Mouse (Mus musculus): ENCODE data around the gene Atp10a.

The Atp10a gene

DNA sequence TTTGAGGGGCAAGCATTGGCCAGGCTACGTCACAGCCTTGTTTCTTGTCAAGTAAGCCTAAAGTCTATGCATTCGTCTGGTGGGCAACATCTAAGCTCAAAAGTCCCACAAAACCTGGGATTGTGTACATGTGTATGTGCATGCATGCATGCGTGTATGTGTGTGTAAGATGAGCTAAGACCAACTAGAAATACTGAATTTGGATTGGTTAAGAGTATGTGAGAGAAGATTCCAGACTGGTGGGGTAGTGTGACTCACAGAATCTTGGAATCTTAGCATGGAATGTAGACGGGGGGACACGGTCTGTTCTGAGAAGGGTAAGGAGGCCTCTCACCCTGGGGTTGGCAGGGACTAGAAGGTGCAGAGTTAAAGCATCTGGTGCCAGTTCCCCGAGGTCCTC lies at the start of gene Atp10a:
Gene Atp10a (plus strand): TSS at position 301 of the 400 bp plus-strand sequence.
- no peak for DNase-seq (ENCODE audit: low read depth)

- no peak for DNase-seq (ENCODE audit: low read depth)
Observed at GRCm38 (mm10) chr7:58618048-58618447, 37.9 kb upstream of the Atp10a start.

DNA sequence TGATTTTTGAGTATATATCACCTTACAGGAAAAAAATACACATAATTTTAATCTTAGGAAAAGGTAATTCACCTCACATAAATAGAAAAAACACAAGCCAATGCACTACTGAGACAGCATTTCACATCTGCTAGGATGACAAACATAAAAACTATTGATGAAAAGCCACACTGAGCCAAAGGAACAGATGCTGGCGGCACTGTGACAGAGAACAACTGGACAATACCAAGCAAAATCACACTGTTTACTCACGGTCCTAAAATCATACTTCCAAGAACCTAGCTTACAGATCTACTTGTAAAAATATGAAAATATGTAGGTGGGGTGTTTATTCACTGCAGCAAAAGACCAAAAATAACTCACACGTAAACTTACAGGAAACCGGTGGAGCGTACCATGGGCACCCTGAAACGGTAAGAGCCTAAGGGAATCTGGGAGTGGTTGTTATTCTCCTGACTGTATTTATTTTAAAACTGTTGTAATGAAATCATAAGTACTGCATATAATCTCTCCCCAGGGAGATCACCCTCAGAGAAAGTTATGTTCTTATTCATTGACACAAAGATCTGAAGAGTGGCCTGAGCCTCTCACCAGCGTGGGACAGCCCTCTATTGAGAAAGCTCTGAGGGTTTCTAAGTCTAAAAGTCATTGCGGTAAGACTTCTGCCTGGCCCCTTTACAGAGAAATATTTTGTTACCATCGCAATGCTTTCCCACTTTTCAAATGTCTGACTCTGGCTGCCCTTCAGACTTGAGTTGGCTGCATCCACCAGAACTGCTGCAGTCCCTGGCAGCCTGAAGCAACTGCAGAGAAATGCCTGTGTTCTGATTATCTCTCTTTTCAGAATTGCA lies 29.4 kb upstream of the Atp10a start:
- peak; percentile 94 for DNase-seq (ENCODE audit: low read depth)

DNA sequence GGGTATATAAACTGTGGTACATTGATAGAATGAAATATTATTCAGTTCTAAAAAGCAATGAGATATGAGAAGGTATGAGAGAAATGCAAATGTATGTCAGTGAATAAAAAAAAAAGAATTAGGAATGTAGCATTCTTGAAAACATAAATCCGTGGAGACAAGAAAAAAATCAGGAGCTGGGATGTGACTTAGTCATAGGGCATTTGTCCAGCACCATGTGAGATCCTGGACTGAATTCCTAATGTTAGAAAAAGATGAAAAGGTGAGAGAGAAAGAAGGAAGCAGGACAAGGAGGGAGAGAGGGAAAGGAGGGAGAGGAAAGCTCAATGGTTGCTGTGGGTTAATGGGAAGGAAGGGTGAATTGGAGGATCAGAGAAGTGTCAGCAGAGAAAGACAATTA lies 28.6 kb upstream of the Atp10a start:
- peak; percentile 21 for DNase-seq (ENCODE audit: low read depth)

DNA sequence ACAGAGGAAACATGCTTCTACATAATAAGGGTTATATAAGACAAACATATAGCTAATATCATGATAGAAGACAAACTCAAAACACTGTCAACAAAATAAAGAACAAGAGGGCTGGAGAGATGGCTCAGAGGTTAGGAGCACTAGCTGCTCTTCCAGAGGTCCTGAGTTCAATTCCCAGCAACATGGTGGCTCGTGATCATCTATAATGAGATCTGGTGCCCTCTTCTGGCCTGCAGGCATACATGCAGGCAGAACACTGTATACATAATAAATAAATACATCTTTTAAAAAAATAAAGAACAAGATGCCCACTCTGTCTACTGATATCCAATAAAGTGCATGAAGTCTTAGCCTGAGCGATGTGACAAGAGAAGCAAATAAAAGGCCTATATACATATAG lies 26.7 kb upstream of the Atp10a start:
- DNase-seq (ENCODE audit: low read depth): no peak

GRCm38 (mm10) chr7:58633683-58634082 lies 22.3 kb upstream of the Atp10a start:
- DNase-seq (ENCODE audit: low read depth): no peak

DNA sequence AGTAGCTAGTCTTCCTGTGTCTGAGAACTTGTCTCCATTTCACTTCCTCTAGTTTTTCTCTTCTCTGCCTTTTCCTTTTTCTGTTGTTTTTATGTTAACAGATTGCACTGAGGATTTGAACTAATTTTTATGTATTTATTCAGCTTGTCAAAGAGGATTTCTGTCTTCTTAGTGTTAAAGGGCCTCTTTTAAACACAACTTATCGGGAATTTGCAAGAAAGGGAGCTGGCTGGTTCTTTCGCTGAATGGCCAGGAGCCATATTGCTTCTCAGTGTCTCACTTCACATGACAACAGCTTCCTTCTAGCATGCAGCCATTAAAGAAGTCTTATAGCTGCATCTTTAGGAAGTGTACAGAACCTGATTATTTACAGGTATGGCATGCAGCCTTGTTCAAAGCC lies 16.3 kb upstream of the Atp10a start:
- DNase-seq (ENCODE audit: low read depth): no peak

- no peak for DNase-seq (ENCODE audit: low read depth)
Observed at GRCm38 (mm10) chr7:58640456-58640855, 15.5 kb upstream of the Atp10a start.

- DNase-seq (ENCODE audit: low read depth): no peak
Observed at GRCm38 (mm10) chr7:58641916-58642315, 14.1 kb upstream of the Atp10a start.

DNA sequence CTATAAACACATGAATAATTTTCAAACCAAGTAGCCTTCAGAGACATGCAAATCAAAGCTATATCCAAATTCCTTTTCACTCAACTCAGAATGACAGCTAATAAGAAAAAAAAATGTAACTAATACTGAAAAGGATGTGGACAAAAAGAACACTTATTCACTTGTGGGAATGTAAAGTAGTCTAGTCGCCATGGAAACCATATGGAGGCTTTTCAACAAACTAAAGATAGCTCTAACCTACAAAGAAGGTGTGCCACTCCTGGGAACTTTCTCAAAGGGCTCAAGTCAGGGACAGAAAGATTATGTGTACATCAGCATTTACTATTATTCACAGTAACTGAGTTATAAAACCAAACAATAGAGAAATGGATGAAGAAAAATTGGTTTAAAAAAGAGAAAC lies 8.6 kb upstream of the Atp10a start:
- no peak for DNase-seq (ENCODE audit: low read depth)

GRCm38 (mm10) chr7:58657913-58658789 lies 2.2 kb downstream of the Atp10a start:
- DNase-seq (ENCODE audit: low read depth): peak; percentile 6

- no peak for DNase-seq (ENCODE audit: low read depth)
Observed at GRCm38 (mm10) chr7:58658790-58659405, 2.9 kb downstream of the Atp10a start.

GRCm38 (mm10) chr7:58660046-58660445 lies 4.1 kb downstream of the Atp10a start:
- DNase-seq (ENCODE audit: low read depth): no peak

DNA sequence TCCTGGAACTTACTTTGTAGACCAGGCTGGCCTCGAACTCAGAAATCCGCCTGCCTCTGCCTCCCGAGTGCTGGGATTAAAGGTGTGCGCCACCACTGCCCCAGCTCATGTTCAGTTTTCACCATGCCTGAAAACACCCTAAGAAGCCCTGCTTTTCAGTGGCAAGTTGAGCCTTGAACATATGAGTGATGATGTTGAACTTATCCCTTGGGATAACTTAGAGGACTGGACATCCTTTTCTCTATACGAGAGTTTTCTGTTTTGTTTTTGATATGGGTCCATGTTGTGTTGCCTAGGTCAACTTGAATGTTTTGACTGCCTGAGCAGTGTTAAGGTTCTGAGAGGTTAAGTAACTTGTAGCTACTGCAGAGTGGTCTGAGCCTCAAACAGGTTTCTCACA lies 4.7 kb downstream of the Atp10a start:
- DNase-seq (ENCODE audit: low read depth): no peak

- DNase-seq (ENCODE audit: low read depth): peak; percentile 64
Observed at GRCm38 (mm10) chr7:58661076-58661475, 5.1 kb downstream of the Atp10a start.

DNA sequence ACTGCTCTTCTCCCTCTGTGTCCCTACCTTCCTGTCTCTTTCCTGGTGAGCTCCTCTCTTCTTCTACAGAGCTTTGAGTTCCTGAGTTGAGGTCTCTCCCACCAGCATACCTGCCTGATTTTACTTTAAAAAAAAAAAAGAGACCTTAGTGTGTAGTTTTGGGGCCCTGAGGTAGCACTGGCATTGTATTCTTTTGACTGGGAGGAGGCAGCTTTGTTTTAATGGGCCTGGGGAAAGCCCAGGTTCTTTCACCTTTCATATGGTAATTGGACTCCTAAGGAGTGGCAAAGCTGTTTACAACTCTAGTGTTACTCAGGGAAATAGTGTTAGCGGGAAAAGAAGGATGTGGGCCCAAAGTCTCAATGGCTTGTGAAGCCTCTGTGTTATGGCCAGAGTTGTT lies 12.7 kb downstream of the Atp10a start:
- DNase-seq (ENCODE audit: low read depth): no peak

DNA sequence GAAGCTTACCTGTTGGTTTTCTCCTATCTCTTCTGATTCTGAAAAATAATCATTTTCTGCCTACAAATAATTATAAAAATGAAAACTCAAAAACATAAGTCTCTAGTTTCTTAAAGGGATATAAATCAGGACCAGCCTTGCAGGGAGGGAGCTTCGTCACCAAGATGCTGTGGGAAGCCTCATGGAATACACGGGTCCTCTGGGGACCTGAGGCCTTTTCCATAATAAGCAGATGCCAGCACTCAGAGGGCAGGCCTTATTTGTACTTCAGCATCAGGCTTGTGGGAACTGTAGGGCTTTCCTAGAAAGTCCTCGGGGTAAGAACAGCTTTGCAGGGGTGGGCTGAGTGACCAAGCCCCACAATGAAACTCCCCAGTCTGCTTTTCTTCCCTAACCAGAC lies 20.1 kb downstream of the Atp10a start:
- DNase-seq (ENCODE audit: low read depth): peak; percentile 17

- DNase-seq (ENCODE audit: low read depth): peak; percentile 81
Observed at GRCm38 (mm10) chr7:58677111-58677805, 21.3 kb downstream of the Atp10a start.

DNA sequence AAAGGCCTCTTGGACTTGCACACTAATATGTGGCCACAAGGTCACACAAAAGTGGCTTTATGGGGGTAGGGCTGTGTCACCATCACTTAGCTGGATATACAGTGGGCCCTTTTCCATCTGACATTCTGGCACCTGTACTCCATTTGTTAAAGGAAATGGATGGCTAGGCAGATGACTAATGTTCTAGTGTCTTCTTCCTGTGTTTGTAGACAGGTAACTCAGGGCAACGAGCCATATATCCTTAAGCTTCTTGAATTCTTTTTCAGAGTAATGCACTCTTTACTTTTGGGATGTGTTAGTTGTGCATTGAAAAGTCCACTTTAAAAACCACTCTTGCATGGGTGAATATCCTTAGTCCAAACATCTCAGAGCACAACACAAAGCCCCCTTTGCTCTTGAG lies 30.0 kb downstream of the Atp10a start:
- DNase-seq (ENCODE audit: low read depth): no peak

GRCm38 (mm10) chr7:58686573-58686972 lies 30.6 kb downstream of the Atp10a start:
- DNase-seq (ENCODE audit: low read depth): no peak

DNA sequence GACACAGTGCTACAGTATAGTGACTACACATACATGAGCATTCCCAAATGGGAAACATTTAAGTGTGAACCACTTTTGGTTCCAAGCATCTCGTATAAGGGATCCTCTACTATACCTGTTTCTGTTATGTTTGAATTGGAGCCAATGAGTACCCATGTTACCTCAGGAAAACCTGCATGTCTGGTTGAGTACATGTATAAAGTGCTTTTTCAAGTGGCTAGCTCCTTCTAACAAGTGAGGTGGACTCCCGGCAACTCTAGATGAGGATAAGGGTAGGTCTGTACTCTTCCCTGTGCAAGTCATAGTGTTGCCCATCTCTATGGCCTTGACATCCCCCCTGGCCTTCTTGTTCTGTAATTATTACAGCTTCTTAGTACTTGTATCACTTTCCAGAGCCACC lies 31.0 kb downstream of the Atp10a start:
- DNase-seq (ENCODE audit: low read depth): no peak

Measured in fibroblast of lung, adult 2 months (primary cell).